Mouse (Mus musculus) cortical plate, adult 2 months (tissue): ENCODE data around the gene Olfr1412.

Experiments used
- CTCF ChIP-seq: fragments of 200-500 bp; IDR thresholded peaks from 2 replicates; pipeline ENCODE4 v1.5.1; 2011; ENCODE audit warnings: mild to moderate bottlenecking, control low read depth, low read length; ENCODE audit not compliant: insufficient read depth; ENCODE audit errors: extremely low read depth
- POLR2A ChIP-seq: fragments of 200-500 bp; IDR thresholded peaks from 2 replicates; pipeline ENCODE4 v1.6.1; 2011; ENCODE audit warnings: mild to moderate bottlenecking, low read length, control low read depth; ENCODE audit not compliant: insufficient read depth; ENCODE audit errors: extremely low read depth

- TF ChIP-seq POLR2A (no peak), CTCF (no peak)
Observed at GRCm38 (mm10) chr1:92539071-92539470, 46.5 kb upstream of the Olfr1412 start.
